Mouse (Mus musculus): ENCODE results near the gene Fbxw4.

- TF ChIP-seq CTCF (IDR thresholded peaks at IDR 0.05; ENCODE audit: low read depth, low read length) (no peak), TAL1 (conservative IDR thresholded peaks at IDR 0.05; ENCODE audit: low read depth, low read length) (no peak), GATA1 (IDR thresholded peaks at IDR 0.05; ENCODE audit: borderline replicate concordance, low read length) (no peak), POLR2AphosphoS5 (IDR thresholded peaks at IDR 0.05; ENCODE audit: insufficient replicate concordance, low read depth, low read length) (no peak), GATA2 (IDR thresholded peaks at IDR 0.05; ENCODE audit: borderline replicate concordance, low read depth, low read length) (no peak)
Observed at GRCm38 (mm10) chr19:45533617-45534016, 126.5 kb downstream of the Fbxw4 start.
